Mouse (Mus musculus) central nervous system, embryonic 11.5 days (tissue): Measurements from ENCODE around the gene Fyb2. TPM values are rescaled to one million over a fixed set of nuclear protein-coding genes. Genes with fewer than 3 reads are reported as not detected.

Source experiments
- polyA plus RNA-seq: library from polyadenylated mRNA; depleted of rRNA; stranded (reverse); fragments of >200 nt; gene quantifications from 2 replicates; pipeline ENCODE4 v1.2.3, GENCODE M21; 2012; rRNA removed

Fyb2 gene
- 0.12 and 0.13 TPM in 2 replicates for polyA plus RNA-seq

GRCm38 (mm10) chr4:104913291-104914129, at the start of gene Fyb2:
TSS of gene Fyb2 (plus strand) at chr4:104913456.

GRCm38 (mm10) chr4:104876323-104876722, 36.9 kb upstream of the Fyb2 start, which contains the start of gene C8a:
TSS of gene C8a (minus strand) at chr4:104876398.

Other genes starting within 250 kb of the Fyb2 start
- 0.16 and 0.29 TPM in 2 replicates for gene C8b, start 147.1 kb upstream of the Fyb2 start, polyA plus RNA-seq
- gene Gm17662, start 56.1 kb upstream of the Fyb2 start, polyA plus RNA-seq: not detected in 2 replicates
- gene C8a, start 37.1 kb upstream of the Fyb2 start, polyA plus RNA-seq: 0.51 and 1.3 TPM in 2 replicates
- 1.5 and 2.6 TPM in 2 replicates for gene Prkaa2, start 196.4 kb downstream of the Fyb2 start, polyA plus RNA-seq
- gene Plpp3, start 243.9 kb downstream of the Fyb2 start, polyA plus RNA-seq: 28.1 and 51.0 TPM in 2 replicates